Mouse (Mus musculus) forebrain, embryonic 11.5 days (tissue): Measurements from ENCODE around the gene Sorbs1. TPM values are rescaled to one million over a fixed set of nuclear protein-coding genes. Genes with fewer than 3 reads are reported as not detected.

Source experiments
- ATAC-seq: fragments of 200-750 bp; cut with Nextera tagmentation; replicated peaks from 2 replicates; pipeline ENCODE4 v1.8.0; 2017; ENCODE audit warnings: moderate TSS enrichment; ENCODE audit not compliant: low FRiP score
- DNase-seq: peaks from one replicate; pipeline ENCODE4 v3.0.0-alpha.2; 2017; ENCODE audit warnings: low spot score
- H3K27ac ChIP-seq: fragments of 300-500 bp; sonication (generic); 2 replicates; pipeline ENCODE4 v1.5.1; 2014; ENCODE audit warnings: low read depth, low read length
- H3K27me3 ChIP-seq: fragments of 300-500 bp; sonication (generic); 2 replicates; pipeline ENCODE4 v1.6.1; 2014; ENCODE audit warnings: mild to moderate bottlenecking, low read length, mixed read lengths; ENCODE audit not compliant: control insufficient read depth, insufficient read depth
- H3K36me3 ChIP-seq: fragments of 300-500 bp; sonication (generic); 2 replicates; pipeline ENCODE4 v1.6.1; 2014; ENCODE audit warnings: mild to moderate bottlenecking, low read length, moderate library complexity, mixed read lengths; ENCODE audit not compliant: control insufficient read depth, insufficient read depth
- H3K4me1 ChIP-seq: fragments of 300-500 bp; sonication (generic); replicated peaks from 2 replicates; pipeline ENCODE4 v1.6.1; 2014; ENCODE audit warnings: low read length, mixed read lengths; ENCODE audit not compliant: control insufficient read depth, insufficient read depth
- H3K4me2 ChIP-seq: fragments of 300-500 bp; sonication (generic); 2 replicates; pipeline ENCODE4 v1.6.1; 2014; ENCODE audit warnings: low read depth, mild to moderate bottlenecking, low read length, moderate library complexity, mixed read lengths; ENCODE audit not compliant: severe bottlenecking
- H3K4me3 ChIP-seq: fragments of 300-500 bp; sonication (generic); 2 replicates; pipeline ENCODE4 v1.5.1; 2014; ENCODE audit warnings: low read depth, low read length
- H3K9ac ChIP-seq: fragments of 300-500 bp; sonication (generic); 2 replicates; pipeline ENCODE4 v1.6.1; 2014; ENCODE audit warnings: low read length
- H3K9me3 ChIP-seq: fragments of 300-500 bp; sonication (generic); 2 replicates; pipeline ENCODE4 v1.6.1; 2016; ENCODE audit warnings: low read length, mixed read lengths; ENCODE audit not compliant: control insufficient read depth
- WGBS: fragments of 180-500 bp; shearing (Covaris S2); extraction: QIAGEN DNeasy Blood & Tissue Kit; methylation state at CpG from one replicate; pipeline ENCODE4 v1.1.7; 2014; 5-methylcytosine and 5-hydroxymethylcytosine counted together
- polyA plus RNA-seq: library from polyadenylated mRNA; unstranded; fragments of >200 nt; fragmentation: Nextera tagmentation; extraction: Ambion mirVana; gene quantifications from 2 replicates; pipeline ENCODE4 v1.2.1, GENCODE M21; 2014

Sorbs1 gene
- polyA plus RNA-seq, 1 experiment from 2014 or later = 66.0 TPM

DNA sequence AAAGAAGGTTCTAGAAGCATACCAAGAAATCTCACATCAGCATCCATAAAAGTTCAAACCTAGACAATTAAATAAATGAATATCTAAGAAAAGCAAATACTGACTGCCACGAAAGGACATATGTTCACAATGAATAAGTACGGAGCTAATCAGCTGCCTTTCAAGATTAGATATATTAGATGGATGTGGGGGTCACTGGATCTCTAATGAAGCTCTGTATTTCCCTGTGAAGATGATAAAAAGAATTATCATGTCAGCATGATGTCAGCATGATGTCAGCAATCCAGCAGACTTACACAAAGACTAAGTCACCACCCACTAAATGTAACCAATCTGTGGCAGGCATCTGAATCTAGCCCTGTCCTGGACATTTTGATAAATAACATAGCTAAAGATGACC, 77.8 kb downstream of the Sorbs1 start:
- WGBS = 90% methylated on average over 2 of the region's 2 CpGs
- H3K4me3 ChIP-seq = no peak overlapping the region
- ATAC-seq = no peak

DNA sequence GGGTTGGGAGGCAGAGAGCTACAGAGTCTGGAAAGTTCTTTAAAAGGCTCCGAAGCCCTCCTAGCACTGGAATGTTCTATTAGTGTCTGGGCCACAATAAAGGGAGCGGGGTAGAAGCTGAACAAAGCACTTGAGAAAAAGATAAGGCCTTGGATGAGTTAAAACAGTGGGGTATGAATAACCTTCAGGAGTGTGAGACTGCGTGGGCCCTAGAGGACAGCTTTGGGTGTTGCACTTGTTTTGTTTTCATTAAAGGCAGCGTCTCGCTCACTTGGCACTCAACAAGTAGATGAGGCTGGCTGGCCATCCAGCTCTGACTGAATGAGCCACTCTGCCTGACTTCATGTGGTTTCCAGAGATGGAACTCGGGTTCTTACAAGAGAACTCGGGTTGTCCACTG, 78.5 kb downstream of the Sorbs1 start:
- DNase-seq (no peak), ATAC-seq (no peak)
- Histone ChIP-seq H3K4me3 (no peak overlapping the region), H3K36me3 (no peaks in the 10 kb centered on the region), H3K4me2 (no peak overlapping the region), H3K9ac (no peak overlapping the region), H3K4me1 (no peaks in the 10 kb centered on the region; the same call in 1 of the 2 replicates), H3K27ac (no peak overlapping the region), H3K27me3 (no peaks in the 10 kb centered on the region), H3K9me3 (no peaks in the 10 kb centered on the region)
- WGBS = 89% methylated on average over 7 of the region's 7 CpGs

More for the DNA sequence above, 77.8 kb downstream of the Sorbs1 start:
- Histone ChIP-seq H3K27ac (no peak overlapping the region), H3K9ac (no peak overlapping the region), H3K27me3 (no peaks in the 10 kb centered on the region), H3K9me3 (no peaks in the 10 kb centered on the region), H3K36me3 (no peaks in the 10 kb centered on the region), H3K4me2 (no peak overlapping the region), H3K4me1 (no peaks in the 10 kb centered on the region; the same call in 1 of the 2 replicates)
- no peak for DNase-seq

DNA sequence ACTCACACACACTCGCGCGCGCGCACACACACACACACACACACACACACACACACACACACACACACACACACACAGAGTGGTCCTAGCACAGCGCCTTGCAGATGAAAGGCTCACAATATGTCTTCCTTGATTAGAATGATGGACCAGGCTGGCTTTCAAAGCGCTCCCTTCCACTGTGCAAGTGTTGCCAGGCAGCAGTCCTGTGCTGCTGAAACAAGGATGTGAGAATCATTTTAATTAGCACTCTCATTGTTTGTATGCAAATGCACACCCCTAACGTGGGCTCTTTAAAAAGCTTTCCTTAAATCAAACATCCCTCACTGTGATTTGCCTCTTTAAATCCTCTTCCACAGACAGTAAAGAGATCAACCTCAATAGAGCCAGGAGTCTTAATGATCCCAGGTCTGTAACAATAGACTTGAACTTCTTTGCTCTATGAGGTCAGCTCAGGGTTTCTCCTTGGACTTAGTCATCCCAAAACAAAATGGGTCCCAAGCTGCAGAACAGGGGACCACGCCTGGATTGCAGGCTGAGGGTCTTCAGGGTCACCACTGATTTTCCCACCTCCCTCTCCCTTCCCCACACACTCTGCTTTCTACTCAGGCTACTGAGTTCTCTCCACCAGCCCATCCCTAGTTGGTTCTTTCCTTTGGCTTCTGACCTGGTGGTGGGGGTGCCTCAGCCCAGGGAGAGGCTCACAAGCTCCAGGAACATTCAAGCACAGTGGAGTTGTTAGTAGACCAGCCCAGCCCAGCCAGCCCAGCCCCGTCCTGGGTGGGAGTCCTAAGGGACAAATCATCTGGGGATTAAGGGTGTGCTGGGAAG, 79.3 kb downstream of the Sorbs1 start:
- peak overlapping the region; percentile 13; the same call in 1 of the 2 replicates for H3K27ac ChIP-seq
- H3K27me3 ChIP-seq = no peaks in the 10 kb centered on the region
- no peak overlapping the region for H3K9ac ChIP-seq
- no peaks in the 10 kb centered on the region for H3K9me3 ChIP-seq
- H3K4me1 ChIP-seq = no peaks in the 10 kb centered on the region; the same call in 1 of the 2 replicates
- H3K4me3 ChIP-seq = no peak overlapping the region
- 55% methylated on average over 10 of the region's 10 CpGs for WGBS
- ATAC-seq = peak; percentile 92
- no peak overlapping the region for H3K4me2 ChIP-seq
- H3K36me3 ChIP-seq = no peaks in the 10 kb centered on the region
- DNase-seq = peak; percentile 72

DNA sequence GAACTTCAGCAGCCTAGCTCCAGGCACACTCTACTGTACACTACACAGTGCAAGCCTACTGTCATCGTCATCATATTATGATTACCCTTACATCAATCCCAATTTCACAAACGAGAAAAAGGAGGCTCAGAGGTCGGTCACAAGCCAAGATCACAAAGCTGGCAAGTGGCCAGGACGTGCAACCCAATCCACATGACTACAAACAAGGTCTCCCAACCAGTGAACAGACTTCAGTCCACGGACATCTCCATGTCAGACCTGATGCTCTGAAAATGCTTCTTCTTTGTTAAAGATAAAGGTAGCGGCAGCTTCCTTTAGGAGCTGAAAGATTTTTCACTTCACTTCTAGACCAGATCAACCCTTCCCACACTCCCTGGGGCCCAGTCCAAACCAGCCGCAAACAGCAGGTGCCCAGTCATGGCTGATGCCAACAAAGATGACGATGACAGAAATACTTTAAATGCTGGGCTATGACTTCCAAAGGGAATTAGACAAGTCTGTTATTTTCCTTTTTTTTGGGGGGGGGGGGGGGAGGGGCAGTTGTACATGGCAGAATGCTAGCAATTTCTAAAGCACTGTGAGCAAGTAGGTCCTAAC, 80.2 kb downstream of the Sorbs1 start:
- DNase-seq (no peak), ATAC-seq (peak; percentile 13; the same call in 1 of the 2 replicates)
- Histone ChIP-seq H3K4me1 (no peaks in the 10 kb centered on the region; the same call in 1 of the 2 replicates), H3K4me2 (no peak overlapping the region), H3K9ac (no peak overlapping the region), H3K27me3 (no peaks in the 10 kb centered on the region), H3K36me3 (no peaks in the 10 kb centered on the region), H3K9me3 (no peaks in the 10 kb centered on the region), H3K27ac (no peak overlapping the region), H3K4me3 (no peak overlapping the region)
- WGBS = 77% methylated on average over 8 of the region's 8 CpGs

DNA sequence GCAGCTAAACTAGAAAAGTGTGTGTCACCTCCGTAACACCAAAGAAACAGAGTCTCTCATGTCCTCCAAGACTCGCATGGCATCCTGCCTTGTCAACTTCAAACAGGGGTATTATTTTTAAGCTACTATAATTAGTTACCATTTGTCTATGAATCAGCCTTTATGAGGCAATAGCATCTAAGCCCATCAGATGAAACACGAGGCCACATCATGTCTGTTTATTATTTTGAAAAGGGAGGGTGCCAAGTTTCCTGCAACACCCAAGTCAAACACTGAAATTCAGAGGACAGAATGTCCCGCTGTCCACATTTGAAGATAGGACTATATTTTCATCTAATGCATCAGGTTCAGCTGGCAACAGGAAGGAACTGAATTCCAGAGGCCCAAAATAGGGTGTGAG, 81.6 kb downstream of the Sorbs1 start:
- 85% methylated on average over 4 of the region's 4 CpGs for WGBS
- no peak overlapping the region for H3K27ac ChIP-seq

DNA sequence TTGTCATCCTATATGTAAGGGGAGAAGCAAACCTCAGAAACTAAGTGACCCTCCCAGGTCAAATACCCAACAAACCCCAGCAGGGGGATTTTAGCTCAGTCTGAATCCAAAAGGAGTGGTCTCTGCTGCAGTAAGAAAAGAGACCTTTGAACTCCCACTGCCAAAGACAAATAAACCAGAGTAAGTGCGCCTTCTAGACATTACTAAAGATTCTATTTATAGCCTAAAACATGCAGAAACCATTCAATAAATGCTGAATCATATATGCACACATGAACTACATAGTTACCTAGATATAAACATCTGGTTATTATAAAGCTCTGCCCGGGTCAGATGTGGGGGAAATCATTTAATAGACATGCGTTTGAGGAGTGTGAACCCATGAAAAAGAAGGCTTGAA, 84.0 kb downstream of the Sorbs1 start:
- no peaks in the 10 kb centered on the region for H3K27me3 ChIP-seq
- H3K9ac ChIP-seq = no peak overlapping the region
- no peaks in the 10 kb centered on the region for H3K9me3 ChIP-seq
- H3K36me3 ChIP-seq = no peaks in the 10 kb centered on the region
- H3K4me3 ChIP-seq = no peak overlapping the region
- WGBS = 81% methylated on average over 3 of the region's 3 CpGs
- H3K27ac ChIP-seq = no peak overlapping the region
- H3K4me2 ChIP-seq = no peak overlapping the region
- H3K4me1 ChIP-seq = no peaks in the 10 kb centered on the region; the same call in 1 of the 2 replicates
- DNase-seq = no peak
- ATAC-seq = no peak

More for the DNA sequence above, 81.6 kb downstream of the Sorbs1 start:
- H3K36me3 ChIP-seq = no peaks in the 10 kb centered on the region
- DNase-seq (no peak), ATAC-seq (no peak)
- no peaks in the 10 kb centered on the region; the same call in 1 of the 2 replicates for H3K4me1 ChIP-seq
- H3K4me2 ChIP-seq = no peak overlapping the region
- no peaks in the 10 kb centered on the region for H3K27me3 ChIP-seq
- H3K4me3 ChIP-seq = no peak overlapping the region
- no peak overlapping the region for H3K9ac ChIP-seq
- no peaks in the 10 kb centered on the region for H3K9me3 ChIP-seq

DNA sequence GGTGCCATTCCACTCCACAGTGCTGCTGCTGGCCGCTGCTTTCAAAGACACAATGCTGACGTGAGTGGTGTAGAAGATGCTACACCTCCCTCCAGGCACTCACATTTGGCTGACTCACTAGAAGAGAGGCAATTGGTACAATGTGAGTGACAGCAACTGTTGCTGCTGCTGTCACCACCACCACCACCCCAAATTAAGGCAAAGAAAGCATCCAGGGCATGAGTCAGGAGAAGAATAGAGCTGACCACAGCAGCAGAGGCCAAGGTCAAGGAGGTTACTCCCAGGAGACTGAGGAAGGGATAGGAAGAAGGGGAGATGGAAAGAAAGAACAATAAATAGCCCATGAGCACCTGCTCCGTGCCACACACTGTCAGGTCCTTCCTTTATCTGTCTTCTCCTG, 84.4 kb downstream of the Sorbs1 start:
- H3K27me3 ChIP-seq = no peaks in the 10 kb centered on the region
- H3K27ac ChIP-seq = no peak overlapping the region
- WGBS = 83% methylated on average over 3 of the region's 3 CpGs
- H3K36me3 ChIP-seq = no peaks in the 10 kb centered on the region
- H3K9me3 ChIP-seq = no peaks in the 10 kb centered on the region
- no peak overlapping the region for H3K4me3 ChIP-seq
- DNase-seq = no peak
- ATAC-seq = no peak
- H3K4me2 ChIP-seq = no peak overlapping the region
- no peak overlapping the region for H3K9ac ChIP-seq
- H3K4me1 ChIP-seq = no peaks in the 10 kb centered on the region; the same call in 1 of the 2 replicates

DNA sequence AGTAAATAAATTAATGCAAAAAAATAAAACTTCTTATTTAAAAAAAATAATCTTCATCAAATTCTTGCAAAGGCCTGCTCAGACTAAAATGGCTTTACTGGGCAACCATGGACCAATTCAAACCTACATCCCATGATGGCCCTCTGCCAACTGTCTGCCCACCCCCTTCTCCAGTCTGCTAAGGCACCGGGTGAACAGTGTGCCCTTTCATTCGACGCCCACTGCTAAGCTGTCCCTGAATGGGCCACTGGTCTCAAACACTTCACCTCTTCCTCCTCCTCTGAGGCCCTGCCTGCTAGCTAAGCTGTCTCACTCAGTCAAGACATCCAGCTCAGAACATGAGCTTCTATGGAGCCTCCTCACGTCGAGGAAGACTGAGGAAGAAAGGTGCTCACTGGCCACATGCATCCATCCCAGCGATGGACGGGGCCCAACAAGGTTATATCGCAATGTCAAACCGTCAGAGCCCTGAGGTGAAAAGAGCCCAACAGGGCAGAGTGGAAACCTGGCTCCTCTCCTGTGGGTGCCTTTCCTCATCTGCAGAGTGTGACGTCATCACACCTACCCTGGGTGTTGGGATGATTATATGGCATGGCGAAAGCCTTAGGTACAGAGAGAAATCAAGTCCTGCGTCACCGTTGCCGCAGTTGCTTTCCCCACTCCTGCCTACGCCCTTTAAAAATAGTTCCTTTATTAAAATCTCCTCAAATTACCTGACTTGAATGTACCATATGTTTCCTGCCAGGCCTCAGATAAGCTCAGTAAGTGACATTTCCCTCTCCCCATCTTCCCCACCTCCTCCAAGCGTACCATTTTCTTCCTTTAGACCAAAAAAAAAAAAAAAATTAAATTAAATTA, 87.2 kb downstream of the Sorbs1 start:
- ATAC-seq (peak; percentile 44; the same call in 1 of the 2 replicates), DNase-seq (no peak)
- H3K27ac ChIP-seq = no peak overlapping the region

More for the DNA sequence above, 87.2 kb downstream of the Sorbs1 start:
- H3K36me3 ChIP-seq = no peaks in the 10 kb centered on the region
- no peaks in the 10 kb centered on the region for H3K27me3 ChIP-seq
- no peaks in the 10 kb centered on the region for H3K9me3 ChIP-seq
- no peak overlapping the region for H3K4me2 ChIP-seq
- H3K9ac ChIP-seq = no peak overlapping the region
- 88% methylated on average over 16 of the region's 16 CpGs for WGBS
- no peaks in the 10 kb centered on the region for H3K4me1 ChIP-seq
- no peak overlapping the region for H3K4me3 ChIP-seq
